Mouse (Mus musculus) heart, postnatal 14 days (tissue): Measurements from ENCODE around the gene Pgm2l1. TPM values are rescaled to one million over a fixed set of nuclear protein-coding genes. Genes with fewer than 3 reads are reported as not detected.

ENCODE experiments used
- total RNA-seq, 2 experiments: library from RNA; stranded (reverse); gene quantifications; 2 replicates each; pipeline ENCODE4 v1.2.3; 2021

Gene Pgm2l1
- total RNA-seq, 2 experiments from 2014 or later: 8.1 TPM

Other genes with a start within 250 kb of the Pgm2l1 start
- gene Rnf169, start 246.9 kb upstream of the Pgm2l1 start, total RNA-seq: 10 to 100 TPM; 14.7 TPM
- gene Chrdl2, start 221.2 kb upstream of the Pgm2l1 start, total RNA-seq: not detected
- gene Pold3, start 105.8 kb upstream of the Pgm2l1 start, total RNA-seq: 10 to 100 TPM; 11.0 to 11.2 TPM
- 1 to 10 TPM; 3.4 to 3.9 TPM for gene Lipt2, start 68.1 kb upstream of the Pgm2l1 start, total RNA-seq
- under 1 TPM; 0.55 to 0.78 TPM for gene Kcne3, start 50.9 kb upstream of the Pgm2l1 start, total RNA-seq
- gene P4ha3, start 58.1 kb downstream of the Pgm2l1 start, total RNA-seq: 1 to 10 TPM in 1 of 2 experiments, under 1 TPM in 1; 0.80 to 1.1 TPM
- 10 to 100 TPM; 10.2 to 12.9 TPM for gene C2cd3, start 144.8 kb downstream of the Pgm2l1 start, total RNA-seq
- 10 to 100 TPM; 37.8 to 44.0 TPM for gene Ppme1, start 144.9 kb downstream of the Pgm2l1 start, total RNA-seq
- gene Ucp3, start 245.6 kb downstream of the Pgm2l1 start, total RNA-seq: 10 to 100 TPM; 50.0 to 74.5 TPM